Mouse (Mus musculus) forebrain, postnatal 0 days (tissue): Measurements from ENCODE around the gene Uhmk1. TPM values are rescaled to one million over a fixed set of nuclear protein-coding genes. Genes with fewer than 3 reads are reported as not detected.

Experiments
- ATAC-seq: fragments of 200-750 bp; cut with Nextera tagmentation; 2 replicates; pipeline ENCODE4 v1.8.0; 2017; ENCODE audit warnings: mild to moderate bottlenecking, moderate library complexity
- DNase-seq: peaks from one replicate; pipeline ENCODE4 v3.0.0-alpha.2; 2015
- H3K27ac ChIP-seq: fragments of 300-500 bp; sonication (generic); 2 replicates; pipeline ENCODE4 v1.5.1; 2014; ENCODE audit warnings: low read depth, mild to moderate bottlenecking, antibody characterized with exemption, low read length, moderate library complexity, mixed read lengths
- H3K27me3 ChIP-seq: fragments of 300-500 bp; sonication (generic); 2 replicates; pipeline ENCODE4 v1.6.1; 2014; ENCODE audit warnings: mild to moderate bottlenecking, low read length, mixed read lengths; ENCODE audit not compliant: insufficient read depth
- H3K36me3 ChIP-seq: fragments of 300-500 bp; sonication (generic); 2 replicates; pipeline ENCODE4 v1.6.1; 2014; ENCODE audit warnings: mild to moderate bottlenecking, moderate library complexity; ENCODE audit not compliant: insufficient read depth
- H3K4me1 ChIP-seq: fragments of 300-500 bp; sonication (generic); 2 replicates; pipeline ENCODE4 v1.6.1; 2014; ENCODE audit warnings: antibody characterized with exemption; ENCODE audit not compliant: insufficient read depth
- H3K4me2 ChIP-seq: fragments of 300-500 bp; sonication (generic); 2 replicates; pipeline ENCODE4 v1.6.1; 2014; ENCODE audit warnings: low read depth, mild to moderate bottlenecking, moderate library complexity
- H3K4me3 ChIP-seq: fragments of 300-500 bp; sonication (generic); 2 replicates; pipeline ENCODE4 v1.5.1; 2014; ENCODE audit warnings: low read depth, low read length, mixed read lengths
- H3K9ac ChIP-seq: fragments of 300-500 bp; sonication (generic); 2 replicates; pipeline ENCODE4 v1.6.1; 2014; ENCODE audit warnings: mild to moderate bottlenecking
- H3K9me3 ChIP-seq: fragments of 300-500 bp; sonication (generic); 2 replicates; pipeline ENCODE4 v1.6.1; 2016; ENCODE audit warnings: low read length
- CTCF ChIP-seq: sonication (generic); IDR thresholded peaks from 2 replicates; pipeline ENCODE4 v1.5.1; 2016; ENCODE audit warnings: antibody characterized with exemption, control low read depth, low read depth
- WGBS: fragments of 180-500 bp; shearing (Covaris S2); extraction: QIAGEN DNeasy Blood & Tissue Kit; methylation state at CpG from one replicate; pipeline ENCODE4 v1.1.7; 2014; 5-methylcytosine and 5-hydroxymethylcytosine counted together
- polyA plus RNA-seq: library from polyadenylated mRNA; unstranded; fragments of >200 nt; fragmentation: Nextera tagmentation; extraction: Ambion mirVana; gene quantifications from 2 replicates; pipeline ENCODE4 v1.2.1, GENCODE M21; 2015
- total RNA-seq: library from RNA; depleted of rRNA; stranded (reverse); fragments of >200 nt; gene quantifications from 2 replicates; pipeline ENCODE4 v1.2.3, GENCODE M21; 2014

Uhmk1 gene
- total and polyA plus RNA-seq, 2 experiments from 2014 or later = 6.8 to 44.1 TPM

GRCm38 (mm10) chr1:170218091-170218884 is 3.1 kb upstream of the Uhmk1 start:
- Histone ChIP-seq H3K9me3 (no peaks in the 10 kb centered on the region), H3K27me3 (no peaks in the 10 kb centered on the region), H3K27ac (no peak overlapping the region), H3K36me3 (no peaks in the 10 kb centered on the region), H3K4me2 (no peak overlapping the region), H3K4me3 (no peak overlapping the region), H3K4me1 (peaks cover 3% of the 10 kb centered on the region; the same call in 1 of the 2 replicates), H3K9ac (no peak overlapping the region)
- DNase-seq = peak; percentile 11
- ATAC-seq = no peak
- WGBS = 78% methylated on average over 6 of the region's 6 CpGs
- peak; percentile 47 for TF ChIP-seq CTCF

GRCm38 (mm10) chr1:170215590-170215989 is 393 bp upstream of the Uhmk1 start:
- Histone ChIP-seq H3K4me1 (peaks cover 3% of the 10 kb centered on the region; the same call in 1 of the 2 replicates), H3K9me3 (no peaks in the 10 kb centered on the region), H3K4me3 (peak overlapping the region; percentile 75), H3K4me2 (peak overlapping the region; percentile 69), H3K27ac (no peak overlapping the region), H3K36me3 (peaks cover 8% of the 10 kb centered on the region), H3K27me3 (no peaks in the 10 kb centered on the region), H3K9ac (peak overlapping the region; percentile 88; the same call in 1 of the 2 replicates)
- WGBS = 81% methylated on average over 3 of the region's 3 CpGs
- no peak for DNase-seq
- no peak for ATAC-seq
- no peak for TF ChIP-seq CTCF

- Histone ChIP-seq H3K4me2 (peak overlapping the region; percentile 69), H3K27me3 (no peaks in the 10 kb centered on the region), H3K4me3 (peak overlapping the region; percentile 75), H3K9me3 (no peaks in the 10 kb centered on the region), H3K36me3 (peaks cover 12% of the 10 kb centered on the region), H3K27ac (0 out of 2 replicates have a peak overlapping the region, but pooled peaks have one; percentile 59), H3K9ac (peak overlapping the region; percentile 88), H3K4me1 (peaks cover 3% of the 10 kb centered on the region; the same call in 1 of the 2 replicates)
- ATAC-seq (no peak), DNase-seq (no peak)
- WGBS = 41% methylated on average over 7 of the region's 7 CpGs
- no peak for TF ChIP-seq CTCF
These were observed 827 bp downstream of the Uhmk1 start for GRCm38 (mm10) chr1:170214383-170214756.

GRCm38 (mm10) chr1:170213181-170213879 is 1.9 kb downstream of the Uhmk1 start:
- Histone ChIP-seq H3K9ac (no peak overlapping the region), H3K4me2 (no peak overlapping the region), H3K4me1 (peaks cover 3% of the 10 kb centered on the region; the same call in 1 of the 2 replicates), H3K27me3 (no peaks in the 10 kb centered on the region), H3K27ac (no peak overlapping the region), H3K9me3 (no peaks in the 10 kb centered on the region), H3K36me3 (peaks cover 22% of the 10 kb centered on the region), H3K4me3 (no peak overlapping the region)
- ATAC-seq = no peak
- no peak for DNase-seq
- WGBS = 94% methylated on average over 10 of the region's 10 CpGs
- TF ChIP-seq CTCF = no peak

GRCm38 (mm10) chr1:170206395-170206794 is 8.8 kb downstream of the Uhmk1 start:
- no peak overlapping the region for H3K4me2 ChIP-seq
- no peak overlapping the region for H3K27ac ChIP-seq
- no peaks in the 10 kb centered on the region for H3K27me3 ChIP-seq
- no peak overlapping the region for H3K9ac ChIP-seq
- no peak for TF ChIP-seq CTCF
- DNase-seq (no peak), ATAC-seq (no peak)
- peaks cover 61% of the 10 kb centered on the region for H3K36me3 ChIP-seq
- no peaks in the 10 kb centered on the region for H3K9me3 ChIP-seq
- no peaks in the 10 kb centered on the region for H3K4me1 ChIP-seq
- H3K4me3 ChIP-seq = no peak overlapping the region
- WGBS = 92% methylated on average over 6 of the region's 6 CpGs

GRCm38 (mm10) chr1:170200379-170200778 is 14.8 kb downstream of the Uhmk1 start:
- Histone ChIP-seq H3K27me3 (no peaks in the 10 kb centered on the region), H3K9ac (no peak overlapping the region), H3K4me1 (no peaks in the 10 kb centered on the region), H3K4me3 (no peak overlapping the region), H3K27ac (no peak overlapping the region), H3K9me3 (no peaks in the 10 kb centered on the region), H3K36me3 (peaks cover 61% of the 10 kb centered on the region), H3K4me2 (no peak overlapping the region)
- ATAC-seq (peak; percentile 53; the same call in 1 of the 2 replicates), DNase-seq (peak; percentile 39)
- 80% methylated on average over 3 of the region's 3 CpGs for WGBS
- TF ChIP-seq CTCF = peak; percentile 61

GRCm38 (mm10) chr1:170196211-170196610 is 19.0 kb downstream of the Uhmk1 start:
- H3K27ac ChIP-seq = no peak overlapping the region
- no peaks in the 10 kb centered on the region for H3K4me1 ChIP-seq
- ATAC-seq = no peak
- no peak overlapping the region for H3K4me2 ChIP-seq
- DNase-seq = no peak
- H3K9ac ChIP-seq = no peak overlapping the region
- H3K36me3 ChIP-seq = peaks cover 75% of the 10 kb centered on the region
- H3K9me3 ChIP-seq = no peaks in the 10 kb centered on the region
- H3K4me3 ChIP-seq = no peak overlapping the region
- no peak for TF ChIP-seq CTCF
- H3K27me3 ChIP-seq = no peaks in the 10 kb centered on the region
- WGBS = 95% methylated on average over 8 of the region's 8 CpGs
